Mouse (Mus musculus) thymus, postnatal 4 days (tissue): ENCODE measurements around the gene Epb41l3.
"Not testable (repeated sequence)": the region's sequence is repeated elsewhere in the genome, so short reads cannot be mapped to it uniquely, and the experiment has no call there.

ENCODE experiments used
- DNase-seq: peaks from one replicate; pipeline ENCODE4 v3.0.0; 2021

The Epb41l3 gene

GRCm38 (mm10) chr17:69109216-69109615 lies 33.7 kb downstream of the Epb41l3 start:
- peak; percentile 13 for DNase-seq

GRCm38 (mm10) chr17:69112232-69112631 lies 36.7 kb downstream of the Epb41l3 start:
- no peak for DNase-seq

- DNase-seq: no peak
Observed at GRCm38 (mm10) chr17:69119183-69119582, 43.7 kb downstream of the Epb41l3 start.

GRCm38 (mm10) chr17:69120533-69121358 lies 45.3 kb downstream of the Epb41l3 start:
- peak; percentile 9 for DNase-seq

GRCm38 (mm10) chr17:69122403-69122802 lies 46.9 kb downstream of the Epb41l3 start:
- not testable (repeated sequence) for DNase-seq

GRCm38 (mm10) chr17:69127436-69127835 lies 52.0 kb downstream of the Epb41l3 start:
- DNase-seq: no peak

- DNase-seq: no peak
Observed at GRCm38 (mm10) chr17:69127981-69128380, 52.5 kb downstream of the Epb41l3 start.

GRCm38 (mm10) chr17:69129434-69129833 lies 54.0 kb downstream of the Epb41l3 start:
- DNase-seq: no peak

GRCm38 (mm10) chr17:69143017-69143416 lies 67.5 kb downstream of the Epb41l3 start:
- no peak for DNase-seq

- no peak for DNase-seq
Observed at GRCm38 (mm10) chr17:69150826-69151225, 75.3 kb downstream of the Epb41l3 start.

GRCm38 (mm10) chr17:69151281-69151680 lies 75.8 kb downstream of the Epb41l3 start:
- DNase-seq: no peak

GRCm38 (mm10) chr17:69155034-69155433 lies 79.6 kb downstream of the Epb41l3 start:
- DNase-seq: no peak

- DNase-seq: peak; percentile 12
Observed at GRCm38 (mm10) chr17:69156522-69157100, 81.1 kb downstream of the Epb41l3 start.

GRCm38 (mm10) chr17:69157101-69157808 lies 81.8 kb downstream of the Epb41l3 start:
- DNase-seq: peak; percentile 12

GRCm38 (mm10) chr17:69157809-69158185 lies 82.3 kb downstream of the Epb41l3 start:
- DNase-seq: no peak

- no peak for DNase-seq
Observed at GRCm38 (mm10) chr17:69158690-69159089, 83.2 kb downstream of the Epb41l3 start.

GRCm38 (mm10) chr17:69162731-69163130 lies 87.2 kb downstream of the Epb41l3 start:
- DNase-seq: no peak

- no peak for DNase-seq
Observed at GRCm38 (mm10) chr17:69176949-69177501, 101.5 kb downstream of the Epb41l3 start.

GRCm38 (mm10) chr17:69177954-69178353 lies 102.5 kb downstream of the Epb41l3 start:
- DNase-seq: no peak

- DNase-seq: no peak
Observed at GRCm38 (mm10) chr17:69180905-69181559, 105.5 kb downstream of the Epb41l3 start.

GRCm38 (mm10) chr17:69181560-69182316 lies 106.3 kb downstream of the Epb41l3 start:
- no peak for DNase-seq

- no peak for DNase-seq
Observed at GRCm38 (mm10) chr17:69187794-69188193, 112.3 kb downstream of the Epb41l3 start.
